Mouse (Mus musculus): Measurements from ENCODE around the gene Mrps21. TPM values are rescaled to one million over a fixed set of nuclear protein-coding genes. Genes with fewer than 3 reads are reported as not detected.

Mrps21 gene
- total RNA-seq, 2 experiments from 2014 or later = 289 to 304 TPM

Other genes starting within 250 kb of the Mrps21 start
- gene Ensa, start 246.5 kb downstream of the Mrps21 start, total RNA-seq (2021) = 10 to 100 TPM; 85.6 to 96.1 TPM
- 100 to 1,000 TPM; 109 to 130 TPM for gene Mcl1, start 212.7 kb downstream of the Mrps21 start, total RNA-seq (2021)
- 10 to 100 TPM; 25.7 to 41.2 TPM for gene Adamtsl4, start 183.6 kb downstream of the Mrps21 start, total RNA-seq (2021)
- 10 to 100 TPM; 14.3 to 28.4 TPM for gene Ecm1, start 131.9 kb downstream of the Mrps21 start, total RNA-seq (2021)
- gene Tars2, start 111.3 kb downstream of the Mrps21 start, total RNA-seq (2021) = 10 to 100 TPM; 28.0 to 28.7 TPM
- gene Rprd2, start 52.7 kb downstream of the Mrps21 start, total RNA-seq (2021) = 10 to 100 TPM; 27.8 to 36.1 TPM
- gene Prpf3, start 15.6 kb downstream of the Mrps21 start, total RNA-seq (2021) = 10 to 100 TPM; 12.5 to 14.5 TPM
- 1 to 10 TPM; 4.4 to 7.9 TPM for gene Ciart, start 10.7 kb upstream of the Mrps21 start, total RNA-seq (2021)
- 1 to 10 TPM; 1.8 to 4.0 TPM for gene BC028528, start 20.5 kb upstream of the Mrps21 start, total RNA-seq (2021)
- gene Aph1a, start 22.4 kb upstream of the Mrps21 start, total RNA-seq (2021) = 10 to 100 TPM; 41.7 to 48.0 TPM
- 10 to 100 TPM; 71.9 to 92.1 TPM for gene Car14, start 33.2 kb upstream of the Mrps21 start, total RNA-seq (2021)
- 10 to 100 TPM; 67.1 to 71.1 TPM for gene Anp32e, start 57.7 kb upstream of the Mrps21 start, total RNA-seq (2021)
- 10 to 100 TPM; 17.6 to 23.6 TPM for gene Plekho1, start 124.5 kb upstream of the Mrps21 start, total RNA-seq (2021)
- gene Vps45, start 186.9 kb upstream of the Mrps21 start, total RNA-seq (2021) = 10 to 100 TPM; 13.4 to 17.5 TPM
- gene Otud7b, start 233.0 kb upstream of the Mrps21 start, total RNA-seq (2021) = 10 to 100 TPM; 46.6 to 49.0 TPM